ENCODE assay signal across 9 mouse cellular contexts in genomic region chr7:110816037-110816436, GRCm38 (mm10). TPM values are rescaled to one million over a fixed set of nuclear protein-coding genes. Genes with fewer than 3 reads are reported as not detected.
DNase-seq lines count a peak whose midpoint lies in the region; ATAC-seq lines count a peak whose summit lies in the region.
"Had no signal": no experiment of that assay in that cellular context is flagged by ENCODE, and none has a peak within 500 bp of the region (broad histone marks: within the 10 kb centered on the region; RNA-seq: fewer than 3 reads in every experiment).

No protein-coding gene starts in this region.

- no peak overlapping the region for H3K27ac ChIP-seq in hindbrain, embryonic 14.5 days
- H3K27ac ChIP-seq in hindbrain, embryonic 13.5 days, result no peak overlapping the region
- H3K27ac ChIP-seq in embryonic facial prominence, embryonic 15.5 days (replicated peaks), result peak overlapping the region; percentile 65
- H3K27ac ChIP-seq: neural tube, embryonic 13.5 days had no signal

- no peak overlapping the region for H3K9ac ChIP-seq in hindbrain, embryonic 14.5 days
- no peak overlapping the region for H3K9ac ChIP-seq in hindbrain, embryonic 13.5 days
- H3K9ac ChIP-seq in embryonic facial prominence, embryonic 15.5 days, result no peak overlapping the region
- H3K9ac ChIP-seq: neural tube, embryonic 13.5 days had no signal

- no peaks in the 10 kb centered on the region for H3K9me3 ChIP-seq in hindbrain, embryonic 14.5 days (ENCODE audit: control insufficient read depth, low read length)
- no peaks in the 10 kb centered on the region for H3K9me3 ChIP-seq in hindbrain, embryonic 13.5 days
- H3K9me3 ChIP-seq in embryonic facial prominence, embryonic 15.5 days (replicated peaks), result no peaks in the 10 kb centered on the region
- H3K9me3 ChIP-seq: neural tube, embryonic 13.5 days had no signal

- no peaks in the 10 kb centered on the region for H3K4me1 ChIP-seq in hindbrain, embryonic 14.5 days (replicated peaks; ENCODE audit: control insufficient read depth, insufficient read depth, low read length)
- peaks cover 5% of the 10 kb centered on the region for H3K4me1 ChIP-seq in hindbrain, embryonic 13.5 days (replicated peaks)
- H3K4me1 ChIP-seq in embryonic facial prominence, embryonic 15.5 days, result peaks cover 7% of the 10 kb centered on the region; the same call in 1 of the 2 replicates

- WGBS in hindbrain, embryonic 14.5 days, result 74% methylated on average over 5 of the region's 5 CpGs
- WGBS in hindbrain, embryonic 13.5 days, result 71% methylated on average over 5 of the region's 5 CpGs
- WGBS in embryonic facial prominence, embryonic 15.5 days, result 35% methylated on average over 5 of the region's 5 CpGs

- H3K4me3 ChIP-seq in hindbrain, embryonic 14.5 days (replicated peaks; ENCODE audit: low read length), result no peak overlapping the region
- H3K4me3 ChIP-seq in hindbrain, embryonic 13.5 days, result no peak overlapping the region
- H3K4me3 ChIP-seq in embryonic facial prominence, embryonic 15.5 days (replicated peaks), result no peak overlapping the region
- H3K4me3 ChIP-seq: neural tube, embryonic 13.5 days had no signal

- DNase-seq in hindbrain, embryonic 14.5 days (ENCODE audit: low spot score), result peak; percentile 80
- DNase-seq in T-cell, adult 2 months (ENCODE audit: low spot score), result peak; percentile 53
- peak; percentile 46 for DNase-seq in layer of hippocampus, adult 9-10 months (ENCODE audit: low spot score)
- DNase-seq in naive thymus-derived CD4-positive, alpha-beta T cell, adult 2 months (ENCODE audit: low read depth), result peak; percentile 82
- DNase-seq in right cerebral cortex, postnatal 4 days, result no peak

- no peaks in the 10 kb centered on the region for H3K27me3 ChIP-seq in hindbrain, embryonic 14.5 days (ENCODE audit: control insufficient read depth, insufficient read depth, low read length)
- H3K27me3 ChIP-seq in hindbrain, embryonic 13.5 days, result no peaks in the 10 kb centered on the region
- H3K27me3 ChIP-seq in embryonic facial prominence, embryonic 15.5 days, result no peaks in the 10 kb centered on the region
- H3K27me3 ChIP-seq: neural tube, embryonic 13.5 days had no signal

- no peak overlapping the region for H3K4me2 ChIP-seq in hindbrain, embryonic 14.5 days (replicated peaks)
- no peak overlapping the region for H3K4me2 ChIP-seq in hindbrain, embryonic 13.5 days
- no peak overlapping the region for H3K4me2 ChIP-seq in embryonic facial prominence, embryonic 15.5 days (replicated peaks)
- H3K4me2 ChIP-seq: neural tube, embryonic 13.5 days had no signal

- no peak for ATAC-seq in hindbrain, embryonic 14.5 days (ENCODE audit: low FRiP score)
- ATAC-seq in hindbrain, embryonic 13.5 days (ENCODE audit: low FRiP score), result no peak
- ATAC-seq in CD4-positive, CD25-positive, alpha-beta regulatory T cell, adult 4 months, result peak; percentile 96
- ATAC-seq in embryonic facial prominence, embryonic 15.5 days (ENCODE audit: insufficient number of reproducible peaks, low FRiP score, low TSS enrichment, low read depth), result peak; percentile 57; the same call in 1 of the 2 replicates

- H3K36me3 ChIP-seq in hindbrain, embryonic 14.5 days (replicated peaks; ENCODE audit: control insufficient read depth, insufficient read depth), result peaks cover 20% of the 10 kb centered on the region
- H3K36me3 ChIP-seq in hindbrain, embryonic 13.5 days, result peaks cover 7% of the 10 kb centered on the region
- 0 out of 2 replicates have a peak, but pooled peaks cover 7% of the 10 kb centered on the region for H3K36me3 ChIP-seq in embryonic facial prominence, embryonic 15.5 days

RNA-seq across cellular contexts. Expression of gene Rnf141, which starts 28.2 kb away (rescaled TPM):
- polyA plus RNA-seq in hindbrain, embryonic 14.5 days (2014; fragmentation: Nextera tagmentation; extraction: Ambion mirVana), result 41.4 and 45.6 TPM in 2 replicates
- polyA plus RNA-seq in hindbrain, embryonic 13.5 days (2015; fragmentation: Nextera tagmentation; extraction: Ambion mirVana), result 29.7 and 31.2 TPM in 2 replicates
- polyA plus RNA-seq in CD4-positive, CD25-positive, alpha-beta regulatory T cell, adult 4 months (2017; shearing (Covaris generic)), result 10 to 100 TPM; 13.4 to 16.2 TPM
- polyA plus RNA-seq in embryonic facial prominence, embryonic 15.5 days (2015; fragmentation: Nextera tagmentation; extraction: Ambion mirVana), result 21.4 and 22.5 TPM in 2 replicates

RNA-seq across cellular contexts. Expression of gene Lyve1, which starts 47.0 kb away (rescaled TPM):
- 4.1 and 4.4 TPM in 2 replicates for polyA plus RNA-seq in hindbrain, embryonic 14.5 days (2014; fragmentation: Nextera tagmentation; extraction: Ambion mirVana)
- 6.8 and 6.9 TPM in 2 replicates for polyA plus RNA-seq in hindbrain, embryonic 13.5 days (2015; fragmentation: Nextera tagmentation; extraction: Ambion mirVana)
- polyA plus RNA-seq in CD4-positive, CD25-positive, alpha-beta regulatory T cell, adult 4 months (2017; shearing (Covaris generic)), result not detected
- polyA plus RNA-seq in embryonic facial prominence, embryonic 15.5 days (2015; fragmentation: Nextera tagmentation; extraction: Ambion mirVana), result 14.4 and 14.5 TPM in 2 replicates

RNA-seq across cellular contexts. Expression of gene Ampd3, which starts 48.0 kb away (rescaled TPM):
- 8.8 and 10.8 TPM in 2 replicates for polyA plus RNA-seq in hindbrain, embryonic 14.5 days (2014; fragmentation: Nextera tagmentation; extraction: Ambion mirVana)
- 4.3 and 4.9 TPM in 2 replicates for polyA plus RNA-seq in hindbrain, embryonic 13.5 days (2015; fragmentation: Nextera tagmentation; extraction: Ambion mirVana)
- 1 to 10 TPM; 2.9 to 4.5 TPM for polyA plus RNA-seq in CD4-positive, CD25-positive, alpha-beta regulatory T cell, adult 4 months (2017; shearing (Covaris generic))
- 10.6 and 11.1 TPM in 2 replicates for polyA plus RNA-seq in embryonic facial prominence, embryonic 15.5 days (2015; fragmentation: Nextera tagmentation; extraction: Ambion mirVana)

Comparison
In these comparisons a context has a peak if more than half of its experiments do, and no peak if none do; other contexts are left out.
1. ATAC-seq: peak in CD4-positive, CD25-positive, alpha-beta regulatory T cell, adult 4 months (single experiment) and embryonic facial prominence, embryonic 15.5 days (single experiment); none in hindbrain, embryonic 14.5 days (single experiment) and hindbrain, embryonic 13.5 days (single experiment).